Mouse (Mus musculus) liver, embryonic 14.5 days (tissue): ENCODE data around the gene Larp1b.

Source experiments
- CTCF ChIP-seq: IDR thresholded peaks from 2 replicates; pipeline ENCODE4 v1.5.1; 2016; ENCODE audit warnings: antibody characterized with exemption, low read depth, control low read depth
- EP300 ChIP-seq: IDR thresholded peaks from 2 replicates; pipeline ENCODE4 v1.6.1; 2016; ENCODE audit warnings: antibody characterized with exemption, low read depth

DNA sequence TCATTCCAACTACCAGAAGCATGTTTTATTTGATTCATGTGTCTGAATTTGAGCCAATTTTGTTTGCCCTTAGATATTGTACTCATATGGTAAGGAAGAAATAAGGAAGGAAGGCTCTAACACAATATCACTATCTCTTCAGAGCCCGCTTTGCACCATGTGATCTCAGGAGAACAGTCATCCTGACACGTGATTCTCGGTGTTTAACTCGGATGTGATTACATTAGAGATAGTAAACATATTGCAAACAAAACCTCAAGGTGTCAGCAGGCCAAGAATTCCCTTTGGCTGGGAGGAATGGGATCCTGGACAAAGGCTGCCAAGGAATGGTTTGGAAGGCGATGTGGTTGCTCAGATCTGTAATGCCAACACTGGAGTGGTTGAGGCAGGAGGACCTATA lies 11.4 kb upstream of the Larp1b start:
- TF ChIP-seq CTCF (no peak), EP300 (no peak)
